Mouse (Mus musculus): Measurements from ENCODE around the gene Tlr7.

DNA sequence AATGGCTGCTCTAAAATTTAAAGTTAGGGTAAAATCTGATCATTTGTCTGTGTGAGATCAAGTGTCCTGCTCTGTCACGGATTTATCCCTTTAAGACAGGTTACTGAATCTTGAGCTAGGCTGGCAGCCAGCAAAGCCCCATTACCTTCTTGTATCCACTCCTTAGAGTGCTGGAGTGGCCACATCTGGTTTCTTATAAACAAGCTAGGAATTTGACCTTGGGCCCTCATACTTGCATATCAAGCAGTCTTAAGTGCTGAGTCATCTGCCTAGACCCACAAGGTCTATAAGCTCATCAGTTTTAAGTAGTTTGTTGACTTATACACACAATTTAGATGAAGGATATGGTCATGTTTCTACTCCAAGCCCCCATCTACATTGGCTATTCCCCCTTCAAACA is 14.0 kb upstream of the Tlr7 start:
- no peak for TF ChIP-seq USF1 (IDR thresholded peaks at IDR 0.05; ENCODE audit: low read depth, low read length)
- TF ChIP-seq CTCF (conservative IDR thresholded peaks at IDR 0.05 in 1 of 2, IDR thresholded peaks at IDR 0.05 in 1 of 2; ENCODE audit: low read depth in 2 of 2, low read length in 2 of 2) = no peak
- no peak for TF ChIP-seq POLR2A (IDR thresholded peaks at IDR 0.05; ENCODE audit: low read depth, low read length)
- no peak for TF ChIP-seq MEF2A (IDR thresholded peaks at IDR 0.05; ENCODE audit: borderline replicate concordance, low read depth, low read length)
- TF ChIP-seq KAT2A (IDR thresholded peaks at IDR 0.05; ENCODE audit: insufficient replicate concordance, low read length) = no peak
- no peak for TF ChIP-seq MXI1 (IDR thresholded peaks at IDR 0.05; ENCODE audit: low read depth, low read length)
- TF ChIP-seq EP300 (IDR thresholded peaks at IDR 0.05; ENCODE audit: low read length) = no peak
- no peak for TF ChIP-seq USF2 (conservative IDR thresholded peaks at IDR 0.05; ENCODE audit: low read depth, low read length)
